In the genomic region with DNA sequence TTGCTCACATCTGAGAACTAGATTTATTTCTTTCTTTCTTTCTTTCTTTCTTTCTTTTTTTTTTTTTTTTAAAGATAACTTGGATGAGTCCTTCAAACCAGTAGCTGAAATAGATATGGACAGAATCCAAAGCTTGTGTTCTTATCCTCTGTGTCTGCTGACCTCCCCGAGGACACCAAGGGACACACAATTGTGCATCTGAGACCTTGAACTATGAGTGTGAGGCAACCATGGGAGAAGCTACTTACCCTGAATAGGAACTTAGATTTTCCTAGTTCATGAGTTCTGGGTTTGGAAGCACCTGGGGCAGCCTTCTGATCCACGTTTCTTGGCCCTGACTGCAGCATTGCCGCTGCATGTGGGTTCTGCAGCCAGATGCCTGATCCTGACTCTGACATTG, we compare ENCODE assay signal across 27 mouse cellular contexts.
"Had no signal": no experiment of that assay in that cellular context is flagged by ENCODE, and none has a peak within 500 bp of the region (broad histone marks: within the 10 kb centered on the region; RNA-seq: fewer than 3 reads in every experiment).

No protein-coding gene starts in this region.

- H3K27me3 ChIP-seq: intestine, embryonic 15.5 days; limb, embryonic 12.5 days; liver, embryonic 15.5 days had no signal

- H3K4me1 ChIP-seq: hindbrain, embryonic 10.5 days; hindbrain, embryonic 12.5 days; intestine, embryonic 15.5 days; limb, embryonic 10.5 days; limb, embryonic 12.5 days; liver, embryonic 13.5 days; liver, embryonic 15.5 days had no signal

- H3K9me3 ChIP-seq: hindbrain, embryonic 10.5 days; hindbrain, embryonic 12.5 days; intestine, embryonic 15.5 days; limb, embryonic 10.5 days; liver, embryonic 13.5 days; liver, embryonic 15.5 days had no signal

- H3K36me3 ChIP-seq: hindbrain, embryonic 10.5 days; hindbrain, embryonic 12.5 days; intestine, embryonic 15.5 days; limb, embryonic 10.5 days; limb, embryonic 12.5 days; liver, embryonic 13.5 days; liver, embryonic 15.5 days had no signal

- H3K4me3 ChIP-seq: gastrocnemius, adult 2 months; hindbrain, embryonic 10.5 days; hindbrain, embryonic 12.5 days; intestine, embryonic 15.5 days; layer of hippocampus, adult 2 months; left cerebral cortex, adult 2 months; limb, embryonic 10.5 days; limb, embryonic 12.5 days; liver, embryonic 13.5 days; liver, embryonic 15.5 days had no signal

- H3K4me2 ChIP-seq: heart, embryonic 11.5 days; hindbrain, embryonic 12.5 days; hindbrain, embryonic 14.5 days; intestine, embryonic 15.5 days; limb, embryonic 12.5 days; liver, embryonic 11.5 days; liver, embryonic 13.5 days; liver, embryonic 15.5 days had no signal

- ATAC-seq: hindbrain, embryonic 16.5 days; inflammation-experienced regulatory T-cells, adult 6 months; intestine, embryonic 15.5 days; intestine, postnatal 0 days; liver, postnatal 0 days had no signal

- H3K9ac ChIP-seq: hindbrain, embryonic 12.5 days; hindbrain, embryonic 14.5 days; intestine, embryonic 15.5 days; limb, embryonic 12.5 days; liver, embryonic 13.5 days; liver, embryonic 15.5 days; liver, postnatal 0 days had no signal

- H3K27ac ChIP-seq: gastrocnemius, adult 2 months; hindbrain, embryonic 10.5 days; hindbrain, embryonic 12.5 days; hindbrain, embryonic 14.5 days; intestine, embryonic 15.5 days; layer of hippocampus, adult 2 months; left cerebral cortex, adult 2 months; limb, embryonic 10.5 days; limb, embryonic 12.5 days; liver, embryonic 13.5 days; liver, embryonic 15.5 days had no signal

- DNase-seq: gastrocnemius, adult 2 months; gastrocnemius, postnatal 10 days; gastrocnemius, postnatal 25 days; heart, postnatal 10 days; heart, postnatal 36 days; kidney, adult 18-20 months; kidney, adult 8-10 months; kidney, postnatal 10 days; kidney, postnatal 25 days; kidney, postnatal 4 days; liver; liver, embryonic 13.5 days; liver, postnatal 0 days had no signal
